Mouse (Mus musculus): ENCODE measurements at regions not wholly inside any gene's neighbourhood (a gene's known extent, or its start where the extent isn't known, plus 50 kb on each side); places are given as distances from the start of the nearest gene placed in this dataset.

GRCm38 (mm10) chr15:86566111-86566510 is 351.9 kb downstream of the Tbc1d22a start:
- DNase-seq (ENCODE audit: low read depth, low spot score): no peak

GRCm38 (mm10) chr15:86574311-86574710 is 360.1 kb downstream of the Tbc1d22a start:
- DNase-seq (ENCODE audit: low read depth, low spot score): no peak

GRCm38 (mm10) chr15:86576666-86577065 is 362.4 kb downstream of the Tbc1d22a start:
- no peak for DNase-seq (ENCODE audit: low read depth, low spot score)

GRCm38 (mm10) chr15:86578689-86579088 is 364.4 kb downstream of the Tbc1d22a start:
- DNase-seq (ENCODE audit: low read depth, low spot score): no peak

- DNase-seq (ENCODE audit: low read depth, low spot score): no peak
Observed at GRCm38 (mm10) chr15:86582240-86583090, 368.2 kb downstream of the Tbc1d22a start.

GRCm38 (mm10) chr15:86585716-86586115 is 371.5 kb downstream of the Tbc1d22a start:
- peak; percentile 78 for DNase-seq (ENCODE audit: low read depth, low spot score)

- no peak for DNase-seq (ENCODE audit: low read depth, low spot score)
Observed at GRCm38 (mm10) chr15:86587209-86587608, 372.9 kb downstream of the Tbc1d22a start.

- no peak for DNase-seq (ENCODE audit: low read depth, low spot score)
Observed at GRCm38 (mm10) chr15:86590033-86590432, 375.8 kb downstream of the Tbc1d22a start.

GRCm38 (mm10) chr15:86590896-86591295 is 376.6 kb downstream of the Tbc1d22a start:
- no peak for DNase-seq (ENCODE audit: low read depth, low spot score)

GRCm38 (mm10) chr15:86593404-86593803 is 379.1 kb downstream of the Tbc1d22a start:
- DNase-seq (ENCODE audit: low read depth, low spot score): no peak

GRCm38 (mm10) chr15:86606411-86606810 is 392.2 kb downstream of the Tbc1d22a start:
- peak; percentile 31 for DNase-seq (ENCODE audit: low read depth, low spot score)

- DNase-seq (ENCODE audit: low read depth, low spot score): no peak
Observed at GRCm38 (mm10) chr15:86609692-86610091, 395.4 kb downstream of the Tbc1d22a start.

- DNase-seq (ENCODE audit: low read depth, low spot score): no peak
Observed at GRCm38 (mm10) chr15:86631376-86631775, 417.1 kb downstream of the Tbc1d22a start.

GRCm38 (mm10) chr15:86645244-86645643 is 431.0 kb downstream of the Tbc1d22a start:
- peak; percentile 13 for DNase-seq (ENCODE audit: low read depth, low spot score)

GRCm38 (mm10) chr15:86648131-86648530 is 433.9 kb downstream of the Tbc1d22a start:
- DNase-seq (ENCODE audit: low read depth, low spot score): no peak

- DNase-seq (ENCODE audit: low read depth, low spot score): no peak
Observed at GRCm38 (mm10) chr15:86673096-86673520, 458.8 kb downstream of the Tbc1d22a start.

- DNase-seq (ENCODE audit: low read depth, low spot score): no peak
Observed at GRCm38 (mm10) chr15:86677016-86677415, 462.8 kb downstream of the Tbc1d22a start.

GRCm38 (mm10) chr15:86683081-86683480 is 468.8 kb downstream of the Tbc1d22a start:
- DNase-seq (ENCODE audit: low read depth, low spot score): no peak

- no peak for DNase-seq (ENCODE audit: low read depth, low spot score)
Observed at GRCm38 (mm10) chr15:86689694-86690093, 475.4 kb downstream of the Tbc1d22a start.

GRCm38 (mm10) chr15:86696806-86697205 is 482.5 kb downstream of the Tbc1d22a start:
- DNase-seq (ENCODE audit: low read depth, low spot score): no peak

- no peak for DNase-seq (ENCODE audit: low read depth, low spot score)
Observed at GRCm38 (mm10) chr15:86710429-86710828, 496.2 kb downstream of the Tbc1d22a start.

GRCm38 (mm10) chr15:86718376-86718775 is 504.1 kb downstream of the Tbc1d22a start:
- DNase-seq (ENCODE audit: low read depth, low spot score): peak; percentile 56

- peak; percentile 57 for DNase-seq (ENCODE audit: low read depth, low spot score)
Observed at GRCm38 (mm10) chr15:86719088-86719487, 504.8 kb downstream of the Tbc1d22a start.

All from R1 (cell line).